Mouse (Mus musculus): Measurements from ENCODE around the gene Gm8857.
"Not testable (repeated sequence)": the region's sequence is repeated elsewhere in the genome, so short reads cannot be mapped to it uniquely, and the experiment has no call there.

Gm8857 gene

DNA sequence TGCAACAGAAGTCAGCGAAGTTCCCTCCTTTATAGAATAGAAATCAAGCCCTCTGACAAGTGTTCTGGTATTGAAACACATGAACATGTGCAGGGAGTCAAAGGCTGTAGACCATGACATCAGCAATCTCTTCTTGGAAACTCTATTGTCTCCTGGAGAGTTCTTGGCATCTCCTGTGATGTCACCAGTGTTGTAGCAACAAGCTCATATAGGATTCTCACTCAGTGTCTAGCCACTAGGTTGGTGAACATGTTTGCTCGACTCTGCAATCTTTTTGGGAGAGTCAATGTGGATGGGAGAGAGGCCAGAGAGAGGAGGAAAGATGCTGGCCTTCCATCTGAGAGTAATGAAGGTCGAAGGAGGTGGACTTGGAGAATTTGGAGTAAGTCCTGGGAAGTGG, at the start of gene Gm8857, which contains the start of gene Gm8871:
Gene Gm8857 (plus strand): TSS at position 303 of the 400 bp plus-strand sequence.
Gene Gm8871 (plus strand): TSS at position 301 of the 400 bp plus-strand sequence.
- DNase-seq (ENCODE audit: low spot score in 2 of 2), result not testable (repeated sequence)

DNA sequence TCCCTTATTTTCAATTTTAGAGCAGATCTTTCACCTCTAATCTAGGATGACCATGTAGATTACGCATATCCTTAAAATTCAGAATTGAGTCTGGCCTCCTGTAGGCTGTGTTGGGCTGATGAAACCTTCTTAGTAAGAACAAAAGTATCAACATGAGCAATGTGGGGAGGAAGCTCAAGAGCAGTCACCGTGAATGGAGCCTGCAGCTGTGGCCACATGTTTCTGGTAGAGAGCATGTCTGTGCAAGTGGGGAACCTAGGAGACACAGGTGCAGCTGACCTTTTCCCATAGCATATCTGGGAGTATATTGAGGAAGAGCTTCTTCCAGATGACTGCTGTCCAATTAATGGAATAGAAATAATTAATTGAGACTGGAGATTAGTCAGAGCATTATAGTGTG, 5.9 kb downstream of the Gm8857 start:
- not testable (repeated sequence) for DNase-seq (ENCODE audit: low spot score in 2 of 2)

DNA sequence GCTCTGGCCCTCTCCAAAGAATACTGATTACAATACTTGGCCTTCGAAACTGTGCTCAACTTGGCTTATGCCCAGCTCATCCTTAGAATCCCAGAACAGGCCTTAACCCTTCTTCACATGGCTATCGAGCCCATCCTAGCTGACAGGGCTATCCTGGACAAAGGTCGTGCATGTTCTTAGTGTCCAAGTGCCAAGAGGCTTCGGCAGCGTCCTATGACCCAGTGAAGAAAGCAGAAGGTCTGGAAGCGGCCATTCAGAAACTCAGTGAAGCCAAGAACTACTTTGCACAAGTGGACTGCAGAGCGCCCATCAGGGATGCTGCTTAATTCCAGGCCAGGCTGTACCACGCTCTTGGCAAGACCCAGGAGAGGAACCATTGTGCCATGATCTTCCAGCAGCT, 10.4 kb downstream of the Gm8857 start:
- DNase-seq (ENCODE audit: low spot score in 2 of 2), result not testable (repeated sequence)
